10 mouse cellular contexts compared by ENCODE assay signal in the genomic region with DNA sequence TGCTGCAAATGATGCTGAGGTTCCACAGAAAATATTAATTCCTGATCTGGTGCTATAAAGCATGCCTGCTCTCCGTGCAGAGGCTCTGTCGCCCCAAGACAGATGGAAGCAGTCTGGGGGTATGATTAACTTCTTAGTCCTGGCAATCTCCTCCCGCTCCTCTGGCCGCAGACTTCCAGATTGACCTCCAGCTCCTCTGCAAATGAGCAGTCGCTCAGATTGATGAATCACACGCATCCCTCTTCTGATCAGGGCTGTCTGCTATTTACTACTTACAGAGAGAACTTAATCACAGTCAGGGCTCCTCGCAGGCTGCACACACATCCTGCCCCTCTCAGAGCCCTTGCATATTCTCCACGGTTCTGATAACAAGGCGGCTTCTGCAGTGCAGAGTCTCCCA.
DNase-seq lines count a peak whose midpoint lies in the region; ATAC-seq lines count a peak whose summit lies in the region.
"Had no signal": no experiment of that assay in that cellular context is flagged by ENCODE, and none has a peak within 500 bp of the region (broad histone marks: within the 10 kb centered on the region; RNA-seq: fewer than 3 reads in every experiment).

No protein-coding gene starts in this region.

- H3K27me3 ChIP-seq in hindbrain, embryonic 11.5 days (ENCODE audit: control insufficient read depth, insufficient read depth, low read length): no peaks in the 10 kb centered on the region
- H3K27me3 ChIP-seq in hindbrain, embryonic 10.5 days (ENCODE audit: insufficient read depth, poor library complexity, severe bottlenecking): no peaks in the 10 kb centered on the region
- H3K27me3 ChIP-seq in liver, embryonic 11.5 days (replicated peaks; ENCODE audit: control insufficient read depth, insufficient read depth, low read length): no peaks in the 10 kb centered on the region
- H3K27me3 ChIP-seq: limb, embryonic 13.5 days had no signal

- no peak overlapping the region for H3K4me2 ChIP-seq in hindbrain, embryonic 11.5 days (replicated peaks; ENCODE audit: low read depth, low read length)
- H3K4me2 ChIP-seq in liver, embryonic 11.5 days: no peak overlapping the region
- H3K4me2 ChIP-seq: limb, embryonic 13.5 days had no signal

- H3K4me1 ChIP-seq in hindbrain, embryonic 11.5 days (replicated peaks; ENCODE audit: control insufficient read depth, insufficient read depth, low read length): no peaks in the 10 kb centered on the region
- peaks cover 5% of the 10 kb centered on the region; the same call in 1 of the 2 replicates for H3K4me1 ChIP-seq in hindbrain, embryonic 10.5 days (replicated peaks)
- H3K4me1 ChIP-seq in liver, embryonic 11.5 days (replicated peaks; ENCODE audit: control insufficient read depth, insufficient read depth, low read length): no peaks in the 10 kb centered on the region; the same call in 1 of the 2 replicates

- peak overlapping the region; percentile 67 for H3K27ac ChIP-seq in hindbrain, embryonic 11.5 days (ENCODE audit: low read depth, low read length)
- H3K27ac ChIP-seq in hindbrain, embryonic 10.5 days: no peak overlapping the region
- no peak overlapping the region for H3K27ac ChIP-seq in liver, embryonic 11.5 days (ENCODE audit: low read depth, low read length)
- H3K27ac ChIP-seq: limb, embryonic 13.5 days had no signal

- H3K9ac ChIP-seq in hindbrain, embryonic 11.5 days (ENCODE audit: low read depth, low read length): no peak overlapping the region
- no peak overlapping the region for H3K9ac ChIP-seq in liver, embryonic 11.5 days (ENCODE audit: low read depth, low read length)
- H3K9ac ChIP-seq: limb, embryonic 13.5 days had no signal

- peak; percentile 61; the same call in 1 of the 2 replicates for ATAC-seq in hindbrain, embryonic 11.5 days (ENCODE audit: low FRiP score)
- no peak for ATAC-seq in liver, embryonic 11.5 days (replicated peaks; ENCODE audit: low FRiP score)

- no peaks in the 10 kb centered on the region for H3K36me3 ChIP-seq in hindbrain, embryonic 11.5 days (ENCODE audit: control insufficient read depth, insufficient read depth, low read length)
- H3K36me3 ChIP-seq in hindbrain, embryonic 10.5 days: no peaks in the 10 kb centered on the region
- no peaks in the 10 kb centered on the region for H3K36me3 ChIP-seq in liver, embryonic 11.5 days (ENCODE audit: control insufficient read depth, insufficient read depth, low read length)

- DNase-seq in hindbrain, embryonic 11.5 days (ENCODE audit: low spot score): peak; percentile 24
- no peak for DNase-seq in hindbrain, embryonic 10.5 days (ENCODE audit: low spot score)
- DNase-seq in adrenal gland, adult 8-10 months: peak; percentile 40
- DNase-seq in embryo, embryonic 9.5 days (ENCODE audit: extremely low spot score): peak; percentile 25
- DNase-seq in liver, embryonic 11.5 days (ENCODE audit: low spot score): peak; percentile 38
- no peak for DNase-seq in left cerebral cortex, adult 8-10 months (ENCODE audit: low spot score in 2 of 2)
- no peak for DNase-seq in ovary, postnatal 10 days (ENCODE audit: low spot score)
- DNase-seq in ovary, postnatal 14 days (ENCODE audit: low spot score): no peak

- H3K9me3 ChIP-seq in hindbrain, embryonic 11.5 days (ENCODE audit: control insufficient read depth, low read length): no peaks in the 10 kb centered on the region
- no peaks in the 10 kb centered on the region for H3K9me3 ChIP-seq in hindbrain, embryonic 10.5 days
- H3K9me3 ChIP-seq in liver, embryonic 11.5 days (ENCODE audit: control insufficient read depth, low read length): no peaks in the 10 kb centered on the region
- H3K9me3 ChIP-seq: limb, embryonic 13.5 days; megakaryocyte, embryonic 14.5 days had no signal

- H3K4me3 ChIP-seq in hindbrain, embryonic 11.5 days (ENCODE audit: low read depth, low read length): no peak overlapping the region
- no peak overlapping the region for H3K4me3 ChIP-seq in hindbrain, embryonic 10.5 days
- no peak overlapping the region for H3K4me3 ChIP-seq in liver, embryonic 11.5 days (ENCODE audit: low read depth, low read length)
- H3K4me3 ChIP-seq: limb, embryonic 13.5 days; megakaryocyte, embryonic 14.5 days had no signal

- WGBS in hindbrain, embryonic 11.5 days: 48% methylated on average over 9 of the region's 9 CpGs
- WGBS in hindbrain, embryonic 10.5 days: 70% methylated on average over 9 of the region's 9 CpGs
- 47% methylated on average over 9 of the region's 9 CpGs for WGBS in liver, embryonic 11.5 days

Comparison
In these comparisons a context has a peak if more than half of its experiments do, and no peak if none do; other contexts are left out.
1. DNase-seq: peak in hindbrain, embryonic 11.5 days (single experiment), adrenal gland, adult 8-10 months (single experiment), embryo, embryonic 9.5 days (single experiment) and liver, embryonic 11.5 days (single experiment); none in hindbrain, embryonic 10.5 days (single experiment), left cerebral cortex, adult 8-10 months (0 of 2), ovary, postnatal 10 days (single experiment) and ovary, postnatal 14 days (single experiment).